Comparison of ENCODE assay signal across 10 mouse cellular contexts in genomic region chr2:25110505-25111183, GRCm38 (mm10). TPM values are rescaled to one million over a fixed set of nuclear protein-coding genes. Genes with fewer than 3 reads are reported as not detected.
A peak's percentile ranks its signal among the peaks of the same experiment; 100 is the strongest.
DNase-seq lines count a peak whose midpoint lies in the region; ATAC-seq lines count a peak whose summit lies in the region.
"Had no signal": no experiment of that assay in that cellular context is flagged by ENCODE, and none has a peak within 500 bp of the region (broad histone marks: within the 10 kb centered on the region; RNA-seq: fewer than 3 reads in every experiment).

No protein-coding gene starts in this region.

- H3K27me3 ChIP-seq in intestine, embryonic 14.5 days (replicated peaks; ENCODE audit: control insufficient read depth, insufficient read depth, low read length): no peaks in the 10 kb centered on the region
- no peaks in the 10 kb centered on the region for H3K27me3 ChIP-seq in liver, embryonic 15.5 days
- H3K27me3 ChIP-seq: hindbrain, embryonic 13.5 days had no signal

- H3K27ac ChIP-seq in intestine, embryonic 14.5 days (ENCODE audit: low read depth): peak overlapping the region; percentile 11; the same call in 1 of the 2 replicates
- H3K27ac ChIP-seq in liver, embryonic 15.5 days (replicated peaks): peak overlapping the region; percentile 64
- H3K27ac ChIP-seq: hindbrain, embryonic 13.5 days had no signal

- no peaks in the 10 kb centered on the region for H3K36me3 ChIP-seq in intestine, embryonic 14.5 days (ENCODE audit: control insufficient read depth, insufficient read depth, low read length)
- no peaks in the 10 kb centered on the region for H3K36me3 ChIP-seq in liver, embryonic 15.5 days (replicated peaks)
- H3K36me3 ChIP-seq: hindbrain, embryonic 13.5 days had no signal

- H3K4me2 ChIP-seq in intestine, embryonic 14.5 days (ENCODE audit: low read length): no peak overlapping the region
- H3K4me2 ChIP-seq in liver, embryonic 15.5 days: peak overlapping the region; percentile 5; the same call in 1 of the 2 replicates
- H3K4me2 ChIP-seq: hindbrain, embryonic 13.5 days had no signal

- peak; percentile 28 for DNase-seq in heart, adult 8-10 months (ENCODE audit: low spot score)
- DNase-seq in heart, adult 11 months: no peak
- peak; percentile 36 for DNase-seq in adrenal gland, postnatal 25 days
- DNase-seq in intestine, embryonic 14.5 days (ENCODE audit: low spot score): no peak
- no peak for DNase-seq in ovary, adult 18-20 months (ENCODE audit: low spot score)
- DNase-seq in right cerebral cortex, adult 2 months (ENCODE audit: low spot score in 2 of 2): no peak

- ATAC-seq in intestine, embryonic 14.5 days (replicated peaks; ENCODE audit: low FRiP score, low TSS enrichment, low read depth): no peak
- ATAC-seq in liver, embryonic 15.5 days (ENCODE audit: insufficient read depth): peak; percentile 20
- ATAC-seq in frontal cortex, adult (ENCODE audit: low TSS enrichment): no peak

- H3K4me1 ChIP-seq in intestine, embryonic 14.5 days (replicated peaks; ENCODE audit: control insufficient read depth, insufficient read depth, low read length): no peaks in the 10 kb centered on the region
- peaks cover 57% of the 10 kb centered on the region for H3K4me1 ChIP-seq in liver, embryonic 15.5 days (replicated peaks)

- no peak overlapping the region for H3K4me3 ChIP-seq in intestine, embryonic 14.5 days (ENCODE audit: low read depth, low read length)
- H3K4me3 ChIP-seq in liver, embryonic 15.5 days (replicated peaks): no peak overlapping the region
- H3K4me3 ChIP-seq: hindbrain, embryonic 13.5 days had no signal

- H3K9ac ChIP-seq in intestine, embryonic 14.5 days (ENCODE audit: low read length): no peak overlapping the region
- no peak overlapping the region for H3K9ac ChIP-seq in liver, embryonic 15.5 days
- H3K9ac ChIP-seq: hindbrain, embryonic 13.5 days had no signal

- H3K9me3 ChIP-seq in intestine, embryonic 14.5 days (ENCODE audit: control insufficient read depth, low read length): no peaks in the 10 kb centered on the region
- H3K9me3 ChIP-seq in liver, embryonic 15.5 days (replicated peaks): no peaks in the 10 kb centered on the region
- H3K9me3 ChIP-seq: hindbrain, embryonic 13.5 days had no signal

RNA-seq across cellular contexts. Expression of gene Noxa1, which starts 15.7 kb away (rescaled TPM):
- not detected for total RNA-seq in heart, adult 8-10 months (2022)
- total RNA-seq in adrenal gland, postnatal 25 days (2021): not detected in 2 replicates
- polyA plus RNA-seq in intestine, embryonic 14.5 days (2014; fragmentation: Nextera tagmentation; extraction: Ambion mirVana): 2.3 and 5.7 TPM in 2 replicates
- polyA plus RNA-seq in liver, embryonic 15.5 days (2015; fragmentation: Nextera tagmentation; extraction: Ambion mirVana): 0.94 and 0.98 TPM in 2 replicates
- polyA plus RNA-seq: hindbrain, embryonic 13.5 days; neural tube, embryonic 14.5 days had no signal

RNA-seq across cellular contexts. Expression of gene Entpd8, which starts 30.5 kb away (rescaled TPM):
- total RNA-seq in heart, adult 8-10 months (2022): not detected
- total RNA-seq in adrenal gland, postnatal 25 days (2021): 2.1 TPM in 1 of 2 replicates, not detected in the other
- 6.0 and 7.3 TPM in 2 replicates for polyA plus RNA-seq in intestine, embryonic 14.5 days (2014; fragmentation: Nextera tagmentation; extraction: Ambion mirVana)
- polyA plus RNA-seq in liver, embryonic 15.5 days (2015; fragmentation: Nextera tagmentation; extraction: Ambion mirVana): 5.3 and 6.8 TPM in 2 replicates
- polyA plus RNA-seq: hindbrain, embryonic 13.5 days had no signal

RNA-seq across cellular contexts. Expression of gene Nsmf, which starts 56.5 kb away (rescaled TPM):
- total RNA-seq in heart, adult 8-10 months (2022): 10 to 100 TPM; 11.7 to 15.9 (median 12.2) TPM
- 49.8 and 51.3 TPM in 2 replicates for total RNA-seq in adrenal gland, postnatal 25 days (2021)
- 44.3 and 50.0 TPM in 2 replicates for polyA plus RNA-seq in intestine, embryonic 14.5 days (2014; fragmentation: Nextera tagmentation; extraction: Ambion mirVana)
- 8.3 and 9.7 TPM in 2 replicates for polyA plus RNA-seq in liver, embryonic 15.5 days (2015; fragmentation: Nextera tagmentation; extraction: Ambion mirVana)

Comparison
In these comparisons a context has a peak if more than half of its experiments do, and no peak if none do; other contexts are left out.
1. DNase-seq: peak in heart, adult 8-10 months (single experiment) and adrenal gland, postnatal 25 days (single experiment); none in heart, adult 11 months (single experiment), intestine, embryonic 14.5 days (single experiment), ovary, adult 18-20 months (single experiment) and right cerebral cortex, adult 2 months (0 of 2).